Mouse (Mus musculus) brain, embryonic 14.5 days (tissue): ENCODE results near the gene Ms4a5. TPM values are rescaled to one million over a fixed set of nuclear protein-coding genes. Genes with fewer than 3 reads are reported as not detected.
"Not testable (repeated sequence)": the region's sequence is repeated elsewhere in the genome, so short reads cannot be mapped to it uniquely, and the experiment has no call there.

ENCODE experiments used
- DNase-seq: peaks from one replicate; pipeline ENCODE4 v3.0.0-alpha.2; 2011; ENCODE audit warnings: low read depth
- CTCF ChIP-seq: fragments of 200-500 bp; IDR thresholded peaks from 2 replicates; pipeline ENCODE4 v1.5.1; 2012; ENCODE audit warnings: inconsistent platforms, mild to moderate bottlenecking, moderate library complexity, borderline replicate concordance; ENCODE audit not compliant: insufficient read depth, insufficient read length; ENCODE audit errors: extremely low read depth
- POLR2A ChIP-seq: fragments of 200-500 bp; IDR thresholded peaks from 2 replicates; pipeline ENCODE4 v1.6.1; 2012; ENCODE audit warnings: mild to moderate bottlenecking, inconsistent platforms, borderline replicate concordance; ENCODE audit not compliant: poor library complexity, insufficient read depth, insufficient read length, severe bottlenecking; ENCODE audit errors: extremely low read depth
- polyA plus RNA-seq: library from polyadenylated mRNA; depleted of rRNA; stranded (reverse); fragments of >200 nt; gene quantifications from 2 replicates; pipeline ENCODE4 v1.2.3, GENCODE M21; 2012; rRNA removed

Gene Ms4a5
- not detected in 2 replicates for polyA plus RNA-seq

- no peak for DNase-seq
- TF ChIP-seq POLR2A, result no peak
- TF ChIP-seq CTCF, result no peak
Measured at GRCm38 (mm10) chr19:11283773-11284172, at the start of gene Ms4a5. Ms4a5 (minus strand) TSS chr19:11283873.

- DNase-seq, result no peak
- no peak for TF ChIP-seq POLR2A
- TF ChIP-seq CTCF, result no peak
Measured at GRCm38 (mm10) chr19:11321123-11321522, 37.5 kb upstream of the Ms4a5 start.

DNA sequence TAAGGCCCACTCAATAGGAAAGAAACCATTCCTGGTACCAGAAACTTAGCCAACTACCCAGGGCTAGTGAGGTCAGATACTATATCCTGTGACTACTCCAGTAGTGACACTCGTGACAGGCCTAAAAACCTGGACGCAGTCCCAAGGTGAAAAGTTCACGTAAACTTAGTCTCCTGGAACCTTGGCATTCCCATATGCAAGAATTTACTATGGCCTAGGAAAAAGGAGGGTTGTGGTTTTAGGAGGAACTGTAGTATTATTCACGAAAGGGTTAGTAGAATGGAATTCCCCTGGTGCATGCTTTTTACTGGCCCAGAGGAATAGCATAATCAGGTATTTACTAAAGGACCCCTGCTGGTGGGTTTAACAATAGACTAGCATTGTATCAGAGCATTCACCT is 33.1 kb upstream of the Ms4a5 start:
- TF ChIP-seq CTCF (no peak), POLR2A (no peak)
- DNase-seq, result no peak

DNA sequence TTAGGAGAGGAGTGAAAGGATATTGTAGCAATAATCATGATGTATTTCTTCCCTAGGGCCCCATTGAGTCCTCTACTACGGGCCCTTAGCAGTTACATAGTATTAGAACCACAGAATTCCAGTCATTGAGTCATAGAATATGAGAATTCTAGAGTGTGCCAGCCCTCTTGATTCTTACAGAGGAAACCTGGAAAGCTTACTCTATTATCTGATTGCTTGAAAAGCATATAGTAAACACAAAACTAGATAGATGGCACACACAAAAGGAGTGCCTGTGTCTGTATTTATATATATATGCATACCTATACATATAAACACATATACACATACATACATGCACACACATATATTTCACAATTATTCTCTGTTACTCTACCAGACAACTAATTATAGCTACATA is 30.7 kb upstream of the Ms4a5 start, which contains the start of gene Ms4a14:
Gene Ms4a14, minus strand, starts transcription at position 101 of the 400 bp plus-strand sequence.
- TF ChIP-seq POLR2A (no peak), CTCF (no peak)
- no peak for DNase-seq

- no peak for DNase-seq
- TF ChIP-seq CTCF (no peak), POLR2A (no peak)
Measured at GRCm38 (mm10) chr19:11308888-11309287, 25.2 kb upstream of the Ms4a5 start.

- DNase-seq, result not testable (repeated sequence)
Measured at GRCm38 (mm10) chr19:11299529-11299928, 15.9 kb upstream of the Ms4a5 start.

GRCm38 (mm10) chr19:11298939-11299338 is 15.3 kb upstream of the Ms4a5 start:
- DNase-seq, result no peak
- no peak for TF ChIP-seq CTCF
- no peak for TF ChIP-seq POLR2A

GRCm38 (mm10) chr19:11293616-11294015 is 9.9 kb upstream of the Ms4a5 start:
- DNase-seq, result not testable (repeated sequence)

GRCm38 (mm10) chr19:11292990-11293389 is 9.3 kb upstream of the Ms4a5 start:
- TF ChIP-seq CTCF (no peak), POLR2A (no peak)
- DNase-seq, result peak; percentile 40

- no peak for TF ChIP-seq POLR2A
- DNase-seq, result no peak
Measured at GRCm38 (mm10) chr19:11280223-11280622, 3.5 kb downstream of the Ms4a5 start.

- TF ChIP-seq POLR2A (no peak), CTCF (no peak)
- peak; percentile 15 for DNase-seq
Measured at GRCm38 (mm10) chr19:11276431-11276830, 7.2 kb downstream of the Ms4a5 start.

GRCm38 (mm10) chr19:11266956-11267355 is 16.7 kb downstream of the Ms4a5 start:
- no peak for TF ChIP-seq POLR2A
- TF ChIP-seq CTCF, result no peak
- DNase-seq, result no peak

GRCm38 (mm10) chr19:11266052-11266845 is 17.4 kb downstream of the Ms4a5 start, which contains the start of gene Ms4a1:
Ms4a1 (minus strand) TSS chr19:11266241.
- TF ChIP-seq CTCF, result no peak
- no peak for TF ChIP-seq POLR2A
- no peak for DNase-seq
